Mouse (Mus musculus) MN1 (cell line): Measurements from ENCODE around the gene Slc25a43.

Source experiments
- DNase-seq: peaks from one replicate; pipeline ENCODE4 v3.0.0-alpha.2; 2016; ENCODE audit warnings: low spot score

Slc25a43 gene

DNA sequence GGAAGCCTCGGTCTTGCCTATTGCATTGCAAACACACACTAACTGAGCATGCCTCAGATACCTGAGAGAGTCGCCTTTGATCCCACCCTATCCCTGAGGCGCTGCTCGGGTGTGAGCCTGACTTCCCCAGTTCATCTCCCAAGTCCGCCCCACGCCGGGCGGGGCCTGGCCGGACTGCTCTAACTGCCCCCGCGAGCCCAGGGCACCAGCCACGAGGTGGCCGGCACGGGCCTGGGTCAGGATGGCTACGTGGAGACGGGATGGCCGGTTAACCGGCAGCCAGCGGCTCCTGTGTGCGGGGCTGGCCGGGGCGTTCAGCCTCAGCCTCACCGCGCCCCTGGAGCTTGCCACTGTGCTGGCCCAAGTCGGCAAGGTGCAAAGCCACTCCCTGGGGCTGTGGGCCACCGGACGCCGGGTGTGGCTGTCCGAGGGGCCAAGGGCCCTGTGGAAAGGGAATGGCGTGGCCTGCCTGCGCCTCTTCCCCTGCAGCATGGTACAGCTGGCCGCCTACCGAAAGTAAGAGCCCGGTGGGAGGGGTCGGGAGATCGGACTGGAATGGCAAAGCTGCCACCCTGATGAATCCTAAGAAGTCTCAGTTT lies at the start of gene Slc25a43:
Gene Slc25a43 (plus strand): TSS at position 157 of the 599 bp plus-strand sequence.
- peak; percentile 46 for DNase-seq

- no peak for DNase-seq
Measured at GRCm38 (mm10) chrX:36740124-36740951, 3.1 kb upstream of the Slc25a43 start.

DNA sequence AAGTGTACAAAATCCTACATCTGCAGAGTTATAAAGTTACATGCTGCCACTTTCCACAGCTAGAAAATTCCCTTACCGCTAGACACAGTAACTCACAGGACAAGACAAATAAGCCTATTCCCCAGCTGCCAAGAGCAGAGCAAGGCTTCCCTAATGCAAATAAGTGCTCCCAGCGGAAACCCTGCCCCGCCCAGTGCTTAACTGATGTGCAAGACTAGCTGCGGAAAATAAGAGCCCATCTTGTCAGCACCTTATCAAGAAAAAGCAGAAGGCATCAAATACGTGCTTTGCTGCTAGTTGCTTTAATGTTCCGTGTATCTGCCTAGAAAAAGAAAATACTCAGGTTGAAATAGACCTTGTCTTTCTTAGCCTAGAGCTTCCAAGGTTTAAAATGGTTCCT lies 2.2 kb upstream of the Slc25a43 start:
- DNase-seq: peak; percentile 16

GRCm38 (mm10) chrX:36742744-36743143 lies 715 bp upstream of the Slc25a43 start:
- no peak for DNase-seq

GRCm38 (mm10) chrX:36744735-36745134 lies 1.3 kb downstream of the Slc25a43 start:
- DNase-seq: peak; percentile 50

GRCm38 (mm10) chrX:36745333-36745732 lies 1.9 kb downstream of the Slc25a43 start:
- DNase-seq: no peak

DNA sequence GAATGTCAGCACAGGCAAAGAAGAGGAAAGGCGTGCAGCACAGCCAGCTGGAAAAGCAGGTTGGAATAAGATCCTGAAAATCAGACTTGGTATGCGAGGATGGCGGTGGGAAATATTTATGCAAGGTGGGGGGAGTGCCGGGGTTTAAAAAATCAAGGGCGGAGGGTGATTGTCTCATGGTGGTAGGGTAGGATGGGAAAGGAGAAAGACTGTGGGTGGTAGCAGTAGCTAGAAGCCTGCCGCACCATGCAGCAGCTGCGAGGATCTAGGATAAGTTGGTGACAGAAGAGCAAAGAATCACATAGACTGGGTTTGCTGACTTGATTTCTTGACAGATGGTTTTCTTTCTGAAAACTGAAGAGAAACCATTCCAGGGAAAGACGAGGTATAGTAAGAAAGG lies 3.3 kb downstream of the Slc25a43 start:
- DNase-seq: no peak

GRCm38 (mm10) chrX:36748573-36748972 lies 5.1 kb downstream of the Slc25a43 start:
- DNase-seq: peak; percentile 17

DNA sequence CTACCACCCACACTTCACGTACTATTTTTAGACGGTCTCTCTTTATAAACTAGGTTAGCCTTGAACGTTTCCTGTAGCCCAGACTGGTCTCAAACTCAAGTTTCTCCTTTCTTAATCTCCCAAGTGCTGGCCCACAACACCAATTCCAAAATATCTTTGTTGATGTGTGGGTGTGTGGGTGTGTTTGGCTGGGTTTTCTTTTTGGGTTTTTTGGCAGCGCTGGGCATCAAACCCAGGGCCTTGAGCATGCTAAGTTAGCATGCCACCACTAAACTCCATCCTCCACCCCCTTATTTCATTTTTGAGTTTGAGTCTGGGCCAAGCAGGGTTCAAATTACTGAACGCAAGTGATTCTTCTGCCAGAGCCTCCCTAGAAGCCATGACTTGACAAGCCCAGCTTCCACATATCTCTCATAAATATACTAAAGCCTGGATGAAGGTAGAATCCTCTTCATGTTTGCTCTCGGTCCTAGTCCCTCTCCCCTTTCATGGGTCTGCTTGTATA lies 5.9 kb downstream of the Slc25a43 start:
- no peak for DNase-seq

DNA sequence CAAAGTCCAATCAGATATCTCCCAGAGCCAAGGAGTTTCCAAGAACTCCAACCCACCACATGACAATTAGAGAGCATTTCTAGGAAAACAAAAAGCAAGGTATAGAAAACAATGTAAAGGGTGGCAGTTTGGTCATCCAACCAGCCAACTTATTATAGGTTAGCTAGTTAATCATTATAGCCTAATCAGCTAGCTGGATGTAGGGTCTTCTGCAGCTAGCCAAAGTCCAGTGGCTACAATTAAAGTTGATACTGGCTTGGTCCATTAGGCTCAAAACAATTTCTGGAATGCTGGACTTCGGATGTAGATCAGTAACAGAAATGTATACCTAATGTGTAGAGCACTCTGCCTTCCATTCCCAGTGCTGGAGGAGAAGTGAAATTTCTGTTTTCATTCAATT lies 7.1 kb downstream of the Slc25a43 start:
- DNase-seq: no peak

DNA sequence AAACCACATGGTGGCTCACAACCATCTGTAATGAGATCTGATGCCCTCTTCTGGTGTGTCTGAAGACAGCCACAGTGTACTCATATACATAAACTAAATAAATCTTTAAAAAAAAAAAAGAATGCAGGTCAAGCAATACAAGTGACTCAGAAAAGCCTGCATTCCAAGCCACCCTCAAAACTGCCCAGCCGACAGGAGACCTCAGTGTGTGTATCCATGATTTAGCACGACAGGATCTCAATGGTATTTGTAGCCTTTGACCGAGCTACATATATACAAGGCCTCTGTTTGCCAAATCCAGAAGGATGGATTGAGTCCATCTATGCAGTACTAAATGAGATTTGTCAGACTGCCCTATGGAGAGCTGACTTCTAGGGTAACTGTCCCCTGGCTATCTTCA lies 9.1 kb downstream of the Slc25a43 start:
- no peak for DNase-seq

GRCm38 (mm10) chrX:36757796-36758472 lies 14.5 kb downstream of the Slc25a43 start:
- DNase-seq: no peak

- DNase-seq: no peak
Measured at GRCm38 (mm10) chrX:36758566-36758965, 15.1 kb downstream of the Slc25a43 start.

DNA sequence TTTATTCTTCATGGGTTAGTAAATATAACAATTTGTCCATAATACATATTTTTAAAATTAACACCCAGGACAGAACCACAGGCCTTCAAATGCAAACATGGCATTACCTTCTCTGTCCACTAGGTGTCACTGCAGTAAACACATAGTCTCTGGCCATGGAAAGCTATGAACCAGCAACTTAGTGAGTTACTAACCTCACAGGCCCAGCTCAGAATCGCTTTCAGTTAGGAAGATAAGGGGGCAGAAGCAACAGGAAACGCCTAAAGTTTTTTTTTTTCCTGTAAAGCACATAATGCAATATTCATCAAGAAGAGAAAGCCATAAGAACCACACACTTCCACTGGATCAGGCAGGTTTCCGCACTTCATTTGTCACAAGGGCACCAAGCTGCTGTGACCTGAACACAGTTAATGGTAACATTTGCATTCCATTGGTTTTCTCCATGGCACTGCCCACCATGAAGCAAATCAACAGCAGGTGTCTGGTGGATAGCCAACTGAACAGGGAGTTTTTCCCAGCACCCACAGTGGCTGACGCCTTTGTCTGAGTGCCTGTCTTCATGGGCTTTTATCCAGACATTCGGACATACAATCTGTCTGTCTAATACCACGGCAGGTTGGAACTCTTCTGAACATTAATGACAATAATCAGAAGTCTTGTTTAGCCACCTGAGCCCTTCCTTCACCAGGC lies 17.6 kb downstream of the Slc25a43 start:
- peak; percentile 57 for DNase-seq

- no peak for DNase-seq
Measured at GRCm38 (mm10) chrX:36762289-36762688, 18.8 kb downstream of the Slc25a43 start.

- DNase-seq: no peak
Measured at GRCm38 (mm10) chrX:36762894-36763293, 19.4 kb downstream of the Slc25a43 start.

DNA sequence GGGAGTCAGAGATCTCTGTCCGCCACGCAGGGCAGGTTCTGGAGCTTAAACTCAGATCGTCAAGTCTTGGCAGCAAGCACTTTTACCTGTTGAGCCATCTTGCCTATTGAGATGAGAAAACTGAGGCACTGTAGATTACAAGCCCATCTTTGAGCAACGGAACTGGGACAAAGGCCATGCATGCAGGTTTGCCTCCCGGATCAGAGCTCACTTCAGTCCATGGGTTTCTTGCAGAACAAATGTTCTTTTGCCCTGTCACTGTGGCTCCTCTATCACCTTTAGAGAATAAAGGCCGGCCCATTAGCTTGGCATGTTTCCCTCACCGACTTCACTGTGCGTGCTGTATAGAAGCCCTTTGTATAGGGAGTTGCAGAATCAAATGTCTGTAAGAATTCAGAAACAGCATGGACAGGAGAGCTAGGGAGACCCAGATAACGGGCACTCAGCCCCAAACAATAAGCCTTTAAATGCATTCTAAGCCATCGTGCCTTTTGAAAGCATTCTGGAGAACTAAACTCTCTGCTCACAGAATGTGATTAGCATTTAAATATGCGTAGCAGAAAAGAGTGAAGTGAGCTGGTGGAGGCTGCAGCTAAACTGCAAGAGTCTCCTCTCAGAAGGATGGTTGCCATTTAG lies 20.0 kb downstream of the Slc25a43 start:
- DNase-seq: no peak

DNA sequence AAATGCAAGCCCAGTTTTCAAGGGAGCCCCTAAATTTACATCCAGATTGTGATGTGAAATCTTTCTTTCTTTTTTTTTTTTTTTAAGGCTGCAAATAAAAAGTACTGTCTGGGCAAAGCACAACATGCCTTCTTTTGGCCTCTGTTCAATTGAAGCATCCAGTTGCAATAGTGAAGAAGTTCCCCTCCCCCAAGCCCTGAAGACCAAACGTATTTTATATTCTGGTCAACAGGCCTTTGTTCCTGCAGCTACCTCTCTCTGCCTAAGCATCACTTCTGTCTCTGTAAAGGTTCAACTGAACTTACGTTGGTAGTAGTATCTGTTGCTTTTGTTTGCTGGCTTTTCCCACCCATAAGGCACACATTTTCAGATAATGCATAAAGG lies 20.5 kb downstream of the Slc25a43 start:
- DNase-seq: no peak

DNA sequence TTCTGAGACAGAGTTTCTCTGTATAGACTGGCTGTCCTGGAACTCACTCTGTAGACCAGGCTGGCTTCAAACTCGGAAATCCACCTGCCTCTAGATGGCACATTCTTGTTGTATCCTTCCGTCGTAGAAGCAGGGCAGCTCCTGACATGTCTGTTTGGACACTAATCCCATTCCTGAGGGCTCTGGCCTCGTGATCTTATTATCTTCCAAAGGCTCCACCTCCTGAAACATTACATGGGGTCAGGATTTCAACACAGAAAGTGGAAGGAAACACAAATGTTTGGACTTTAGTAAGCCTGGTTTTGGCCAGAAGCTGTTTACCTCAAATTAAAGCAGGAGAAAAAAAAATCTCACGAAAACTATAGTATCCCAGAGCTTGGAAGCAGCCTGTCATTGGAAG lies 23.9 kb downstream of the Slc25a43 start:
- DNase-seq: no peak

DNA sequence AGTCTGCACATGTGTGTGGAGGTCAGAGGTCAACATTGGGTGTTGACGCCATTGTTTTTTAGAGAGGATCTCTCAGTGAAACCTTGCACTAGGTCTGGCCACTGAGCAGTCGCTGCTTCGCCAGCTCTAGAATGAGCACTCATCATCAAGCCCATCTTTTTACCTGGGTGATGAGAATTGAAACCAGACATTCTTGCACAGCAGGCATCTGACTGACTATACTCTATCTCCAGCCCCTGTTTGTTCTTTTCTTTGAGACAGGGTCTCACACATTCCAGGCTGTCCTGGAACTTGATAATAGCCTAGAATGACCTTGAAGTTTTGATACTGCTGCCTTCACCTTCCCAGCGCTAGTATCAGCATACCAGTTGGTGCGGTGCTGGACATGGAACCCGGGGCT lies 29.1 kb downstream of the Slc25a43 start:
- DNase-seq: no peak

- DNase-seq: no peak
Measured at GRCm38 (mm10) chrX:36775520-36775919, 32.1 kb downstream of the Slc25a43 start.

- no peak for DNase-seq
Measured at GRCm38 (mm10) chrX:36777694-36778093, 34.2 kb downstream of the Slc25a43 start.
